Mouse (Mus musculus): ENCODE measurements around the gene Gm4767.
"Not testable (repeated sequence)": the region's sequence is repeated elsewhere in the genome, so short reads cannot be mapped to it uniquely, and the experiment has no call there.

Gm4767 gene

GRCm38 (mm10) chr10:81811899-81812298 is at the start of gene Gm4767:
TSS of gene Gm4767 (plus strand) at chr10:81812186.
- not testable (repeated sequence) for DNase-seq (ENCODE audit: low read depth, low spot score)

GRCm38 (mm10) chr10:81770506-81771403 is 41.2 kb upstream of the Gm4767 start, which contains the start of gene Gm3055:
TSS of gene Gm3055 (minus strand) at chr10:81771161.
- DNase-seq (ENCODE audit: low read depth, low spot score) = not testable (repeated sequence)

GRCm38 (mm10) chr10:81771404-81771777 is 40.6 kb upstream of the Gm4767 start:
- not testable (repeated sequence) for DNase-seq (ENCODE audit: low read depth, low spot score)

- DNase-seq (ENCODE audit: low read depth, low spot score) = not testable (repeated sequence)
Measured at GRCm38 (mm10) chr10:81846219-81846618, 34.2 kb downstream of the Gm4767 start.

GRCm38 (mm10) chr10:81863409-81864407 is 51.7 kb downstream of the Gm4767 start, which contains the start of gene Gm32687:
TSS of gene Gm32687 (plus strand) at chr10:81863934.
- DNase-seq (ENCODE audit: low read depth, low spot score) = not testable (repeated sequence)
